Mouse (Mus musculus): ENCODE results near the gene Exoc2.

Gene Exoc2

DNA sequence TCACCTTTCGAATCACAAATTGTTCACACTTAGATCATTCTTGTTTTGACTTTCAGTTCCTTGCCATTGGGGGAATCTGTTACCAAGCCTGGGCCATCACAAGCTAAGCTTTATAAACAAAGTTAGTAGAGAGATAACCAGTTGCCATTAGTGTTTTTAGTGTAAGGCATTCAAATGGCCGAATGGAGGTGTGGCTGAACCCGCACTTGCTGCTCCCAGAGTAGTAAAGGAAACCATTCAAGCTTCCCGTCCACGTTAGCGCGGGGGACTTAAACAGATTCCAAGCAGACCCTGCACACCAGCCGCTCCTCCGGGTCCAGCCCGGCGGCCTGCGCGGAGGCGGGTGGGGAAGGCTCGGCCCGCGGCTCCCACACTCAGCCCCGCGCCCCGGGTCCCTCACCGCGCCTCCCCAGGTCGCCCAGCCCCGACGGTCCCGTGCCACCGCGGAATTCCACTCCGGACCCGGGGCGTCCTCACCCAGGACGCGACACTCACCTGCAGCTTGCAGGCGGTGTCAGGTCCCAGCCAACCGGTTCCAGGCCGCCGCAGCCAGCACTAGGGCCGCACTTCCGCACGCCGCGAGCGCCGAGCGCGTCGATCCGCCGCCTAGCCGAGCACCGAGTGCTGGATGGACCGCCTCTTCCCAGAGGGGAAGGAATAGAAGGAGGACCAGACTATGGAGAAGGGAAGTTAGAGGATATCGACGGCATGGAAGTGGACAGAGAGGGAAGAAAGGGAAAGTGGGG is at the start of gene Exoc2, which contains the start of gene Gm5447:
Gene Exoc2 (minus strand): TSS at position 593 of the 746 bp plus-strand sequence.
Gene Gm5447 (plus strand): TSS at position 704 of the 746 bp plus-strand sequence.
- DNase-seq = peak; percentile 88

DNA sequence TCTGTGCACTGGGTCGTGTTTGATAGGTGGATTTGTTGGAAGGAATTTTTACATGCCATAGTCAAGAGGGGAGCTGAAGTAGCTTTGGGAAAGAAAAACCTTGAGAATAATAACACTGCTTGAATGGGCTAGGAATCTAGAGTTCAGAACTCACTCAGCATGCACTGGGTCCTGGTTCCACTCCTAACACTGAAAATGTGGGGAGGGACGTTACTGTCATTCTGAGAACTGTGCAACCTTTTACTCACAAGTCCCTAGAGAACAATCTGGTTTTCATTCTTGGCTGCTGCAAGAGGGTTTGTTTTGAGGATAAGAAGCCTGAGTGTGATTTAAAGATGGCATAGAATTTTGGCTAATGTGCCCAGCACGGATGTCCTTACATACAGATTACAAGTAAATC is 49.8 kb upstream of the Exoc2 start:
- no peak for DNase-seq

DNA sequence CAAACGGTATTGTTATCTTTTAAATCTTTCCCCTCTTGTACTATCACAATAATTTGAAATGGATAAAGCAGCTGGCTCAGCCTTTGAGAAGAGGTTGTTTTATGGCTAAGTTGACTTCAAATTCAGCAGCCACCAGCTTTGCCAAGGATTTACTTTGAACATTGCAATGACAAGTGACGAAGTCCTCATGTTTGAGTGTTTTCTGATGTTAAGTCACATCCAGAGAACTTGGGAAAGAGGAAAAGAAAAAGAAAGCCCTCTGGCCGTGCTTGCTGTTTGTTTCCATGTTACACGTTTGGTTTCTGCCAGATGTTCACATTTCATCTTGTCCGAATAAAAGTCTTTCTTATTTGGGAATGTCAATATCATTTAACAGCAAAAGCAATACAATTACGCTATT is 48.0 kb upstream of the Exoc2 start:
- no peak for DNase-seq

DNA sequence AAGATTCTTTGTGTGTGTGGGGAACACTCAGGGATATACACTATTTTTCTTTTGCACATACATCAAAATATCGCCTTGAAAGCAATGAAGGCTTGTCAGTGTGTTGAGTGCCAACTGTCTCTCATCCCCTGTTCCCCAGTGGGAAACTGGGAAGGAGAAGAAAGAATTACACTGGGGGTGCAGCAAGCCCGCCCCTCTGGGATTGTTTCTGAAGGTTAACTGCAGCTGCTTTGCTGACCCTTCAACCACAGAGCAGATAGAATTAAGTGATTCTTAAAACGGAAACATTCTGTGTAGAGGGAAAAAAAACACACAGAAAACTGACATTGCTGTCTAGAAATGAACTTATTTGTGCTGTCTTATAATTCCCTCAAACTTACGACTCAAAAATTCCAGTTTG is 47.6 kb upstream of the Exoc2 start:
- no peak for DNase-seq

DNA sequence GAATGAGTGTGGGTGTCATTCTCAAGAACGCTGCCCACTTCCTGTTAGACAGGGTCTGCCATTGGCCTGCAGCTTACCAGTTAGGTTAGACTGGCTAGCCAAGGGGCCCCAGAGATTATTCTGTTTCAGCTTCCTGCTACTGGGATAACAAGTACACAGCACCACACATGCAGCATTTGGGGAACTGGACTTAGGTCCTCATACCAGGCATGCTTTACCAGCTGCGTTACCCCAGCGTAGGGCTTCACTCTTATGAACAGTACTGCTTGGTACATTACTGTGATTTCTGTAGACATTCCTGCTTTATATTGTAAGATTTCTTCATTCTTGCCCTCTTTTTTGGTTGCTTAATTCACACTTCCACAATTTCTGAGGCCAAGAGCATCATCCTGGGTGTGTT is 43.7 kb upstream of the Exoc2 start:
- no peak for DNase-seq

DNA sequence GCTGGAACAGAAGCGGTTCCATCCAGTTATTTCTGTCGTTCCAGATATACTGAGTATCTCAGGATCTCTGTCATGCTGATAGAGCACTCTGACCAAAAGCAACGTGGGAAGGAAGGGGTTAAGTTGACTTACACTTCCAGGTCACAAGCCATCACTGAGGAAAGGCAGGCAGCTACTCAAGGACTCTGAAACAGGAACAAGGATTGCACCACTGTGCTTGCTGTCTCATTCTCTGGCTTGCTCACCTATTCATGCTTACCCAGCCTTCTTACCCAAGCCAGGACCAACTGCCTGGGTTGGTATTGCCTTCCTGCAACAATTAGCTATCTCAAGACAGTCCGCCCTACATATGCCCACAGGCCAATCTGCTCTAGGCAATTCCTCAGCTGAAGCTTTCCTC is 31.1 kb upstream of the Exoc2 start:
- no peak for DNase-seq

DNA sequence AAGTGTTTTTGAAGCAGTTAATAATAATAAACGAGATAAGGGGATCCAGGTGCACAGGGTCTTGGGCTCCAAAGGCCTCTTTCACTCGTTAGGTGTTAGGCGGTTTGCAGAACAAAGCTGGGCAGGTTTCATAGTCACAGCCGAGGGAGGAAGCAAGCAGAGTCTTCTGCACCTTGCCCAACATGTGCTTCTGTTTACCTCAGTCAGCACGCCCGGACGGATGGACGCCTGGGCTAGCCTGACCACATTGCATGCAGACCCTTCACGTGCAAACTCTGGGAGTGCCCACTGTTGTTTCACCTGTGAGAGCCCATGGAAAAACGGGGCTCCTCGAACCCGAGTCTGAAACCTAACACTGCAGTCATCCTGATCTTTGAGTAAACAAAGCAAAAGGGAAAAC is 30.6 kb upstream of the Exoc2 start:
- DNase-seq = no peak

DNA sequence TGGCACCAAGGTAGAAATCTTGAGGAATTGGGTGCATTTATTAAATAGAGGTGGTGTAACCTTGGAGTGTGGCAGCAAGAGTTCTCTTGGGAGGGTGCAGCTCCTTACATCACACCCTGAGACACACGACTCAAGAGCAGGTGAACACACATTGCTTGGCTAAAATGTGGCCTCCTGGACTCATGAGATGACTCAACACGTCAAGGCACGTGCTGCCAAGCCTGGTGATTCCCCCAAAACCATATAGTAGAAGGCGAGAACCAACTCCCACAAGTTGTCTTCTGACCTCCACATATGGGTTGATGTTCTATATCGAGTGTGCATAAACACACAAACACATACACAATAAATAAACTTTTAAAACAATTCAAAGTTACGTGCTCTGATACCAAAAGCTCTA is 25.9 kb upstream of the Exoc2 start:
- no peak for DNase-seq

DNA sequence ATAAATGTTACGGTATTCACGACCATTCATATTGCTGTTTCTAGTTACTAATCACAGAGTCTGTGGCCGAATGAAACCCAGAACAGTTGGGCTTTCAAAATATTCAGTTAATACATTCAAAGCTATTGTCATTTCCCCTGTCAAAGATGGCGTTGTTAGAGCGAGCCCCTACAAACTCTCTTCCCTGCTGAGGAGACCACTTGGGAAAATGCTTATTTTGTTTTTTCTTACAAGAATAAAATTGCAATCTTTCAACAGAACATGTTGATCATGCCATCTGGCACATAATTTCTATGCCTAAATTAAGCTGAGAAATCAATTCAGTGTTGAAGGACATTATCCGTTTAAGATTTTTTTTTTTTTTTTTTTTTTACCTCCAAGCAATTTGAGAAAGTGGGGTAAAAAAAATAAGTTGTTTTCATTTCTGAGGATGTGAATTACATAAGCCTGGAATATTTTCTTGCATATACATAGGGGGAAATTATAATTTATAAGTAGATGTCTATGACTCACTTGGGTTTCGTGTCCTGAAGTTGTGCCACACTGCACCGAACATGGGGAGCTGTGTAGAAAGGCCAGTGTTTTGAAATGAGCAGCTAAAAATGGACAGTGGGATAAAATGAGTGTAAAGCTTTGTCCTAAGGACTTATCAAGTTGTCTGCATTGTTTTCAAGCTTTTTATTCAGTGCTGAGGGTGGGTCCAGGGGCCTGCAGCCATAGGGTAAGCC is 23.8 kb upstream of the Exoc2 start:
- DNase-seq = no peak

DNA sequence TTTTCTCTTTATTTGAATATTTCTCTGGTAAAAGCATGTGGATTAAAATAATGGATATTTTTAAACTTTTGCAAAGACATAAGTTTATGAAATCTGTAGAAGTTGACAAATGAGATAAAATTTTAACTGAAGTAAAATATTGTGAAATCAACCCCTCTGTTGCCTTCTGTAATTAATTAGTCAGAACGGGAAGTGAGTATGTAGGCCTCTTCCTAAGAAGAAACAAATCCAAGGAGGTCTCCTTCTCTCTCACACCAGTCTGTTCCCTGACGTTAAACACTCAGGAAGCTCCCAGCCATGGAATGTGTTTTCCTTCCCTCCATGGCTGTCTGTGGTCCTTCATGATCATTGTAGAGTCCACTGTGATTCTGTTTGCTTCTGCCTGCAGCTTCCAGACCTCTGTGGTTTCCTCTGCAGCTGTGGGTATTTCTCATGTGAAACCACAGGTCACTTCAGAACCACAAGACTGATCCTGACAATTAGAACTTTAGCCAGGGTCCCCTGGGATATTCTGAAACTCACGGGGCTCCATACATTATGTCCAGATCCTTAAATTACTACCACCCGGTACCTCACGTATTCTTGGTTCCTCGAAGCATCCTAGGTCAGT is 20.5 kb upstream of the Exoc2 start:
- no peak for DNase-seq

DNA sequence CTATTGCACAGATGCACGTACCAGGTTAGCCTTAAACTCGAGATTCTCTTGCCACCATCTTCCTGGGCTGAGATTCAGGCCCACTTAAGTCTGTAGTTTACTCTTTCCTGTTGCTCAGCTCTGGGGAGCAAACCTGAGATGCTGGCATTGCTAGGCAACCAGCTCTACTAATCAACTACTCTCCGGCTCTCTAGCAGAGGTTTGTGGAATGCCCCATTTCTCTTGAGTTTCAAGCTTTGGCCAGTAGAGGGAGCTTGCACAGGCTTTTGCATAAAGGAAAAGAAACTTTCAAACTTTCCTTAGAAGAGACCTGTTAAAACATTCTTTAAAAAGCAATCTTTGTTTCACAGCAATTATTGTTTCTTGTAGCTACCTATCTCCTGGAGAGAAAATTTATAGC is 19.9 kb upstream of the Exoc2 start:
- DNase-seq = peak; percentile 38

DNA sequence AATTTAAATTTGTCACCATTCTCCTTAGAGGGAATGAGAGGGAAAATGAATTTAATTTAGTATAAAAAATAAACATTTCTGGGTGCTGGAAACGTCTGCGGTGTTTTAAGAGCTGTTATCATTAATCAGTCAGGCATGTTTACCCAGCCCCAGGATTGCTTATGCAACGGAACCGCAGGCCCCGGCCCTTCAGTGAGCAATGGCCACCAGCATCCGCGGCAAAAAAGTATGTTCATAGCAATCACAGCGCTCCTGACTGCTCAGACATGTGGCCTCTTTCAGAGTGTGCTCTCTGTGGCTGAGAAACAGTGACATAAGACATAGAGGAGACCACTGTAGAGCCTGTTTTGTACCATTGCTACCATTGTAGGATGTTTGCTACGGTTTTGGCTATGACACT is 16.3 kb upstream of the Exoc2 start:
- DNase-seq = no peak

DNA sequence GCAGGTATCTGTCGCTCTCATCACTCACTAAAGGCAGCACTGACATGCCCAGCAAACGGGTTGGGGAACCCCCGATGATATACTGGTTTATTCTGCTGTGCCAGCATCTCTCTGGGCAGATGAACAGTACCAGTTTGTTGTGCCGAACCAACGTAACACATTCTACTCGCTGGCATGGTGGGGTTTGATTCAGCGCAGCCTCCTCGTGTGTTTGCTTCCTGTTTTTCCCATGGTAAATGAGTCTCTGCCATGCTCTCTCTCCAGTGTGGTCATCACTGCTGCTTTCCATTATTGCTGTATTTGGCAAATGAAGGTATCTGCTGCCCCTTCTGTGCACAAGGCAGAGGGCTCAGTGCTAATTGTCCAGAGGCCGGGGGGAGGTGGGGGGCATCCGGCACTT is 15.8 kb upstream of the Exoc2 start:
- DNase-seq = no peak

DNA sequence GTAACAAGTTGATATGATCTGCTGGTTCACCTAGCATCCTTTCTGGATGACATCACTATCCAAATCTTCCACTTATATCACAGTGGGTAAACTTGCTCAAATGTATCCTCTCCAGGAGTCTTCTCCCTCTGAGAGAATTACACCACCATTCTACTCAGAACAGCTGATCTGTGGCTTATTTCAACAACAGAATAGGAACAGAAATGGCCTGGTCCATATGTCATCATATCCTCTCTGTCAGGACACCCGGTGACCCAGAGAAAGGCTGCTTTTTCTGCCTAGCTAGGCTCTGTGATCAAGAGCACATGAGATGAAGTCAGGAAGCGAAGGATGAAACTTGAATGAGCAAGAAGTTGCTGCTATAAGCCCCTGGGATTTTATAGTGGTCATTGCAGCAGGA is 13.8 kb upstream of the Exoc2 start:
- DNase-seq = no peak

DNA sequence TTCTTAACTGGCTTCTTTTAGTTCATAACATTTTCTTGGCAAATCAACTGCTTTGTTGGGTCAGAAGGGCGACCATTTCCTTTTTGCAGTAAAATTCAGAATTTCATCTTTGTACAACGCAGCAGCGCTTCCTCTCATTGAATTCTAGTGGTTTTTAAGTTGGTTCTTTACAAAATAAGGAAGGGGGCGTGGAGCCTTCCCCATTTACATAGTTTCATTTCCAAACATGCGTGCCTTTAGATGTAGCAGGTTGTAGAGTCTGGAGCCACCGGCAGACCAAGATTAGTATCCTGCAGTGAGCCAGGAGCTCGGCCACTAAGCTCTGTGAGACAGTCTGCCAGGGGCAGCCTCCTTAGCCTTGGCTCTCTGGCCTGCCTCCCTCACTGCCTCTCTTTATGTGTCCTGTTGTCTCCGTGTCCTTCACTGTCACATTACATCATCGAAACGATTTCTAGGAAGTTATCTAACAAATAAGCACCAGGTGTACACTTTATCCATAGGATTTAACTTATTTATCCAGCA is 13.1 kb upstream of the Exoc2 start:
- no peak for DNase-seq

DNA sequence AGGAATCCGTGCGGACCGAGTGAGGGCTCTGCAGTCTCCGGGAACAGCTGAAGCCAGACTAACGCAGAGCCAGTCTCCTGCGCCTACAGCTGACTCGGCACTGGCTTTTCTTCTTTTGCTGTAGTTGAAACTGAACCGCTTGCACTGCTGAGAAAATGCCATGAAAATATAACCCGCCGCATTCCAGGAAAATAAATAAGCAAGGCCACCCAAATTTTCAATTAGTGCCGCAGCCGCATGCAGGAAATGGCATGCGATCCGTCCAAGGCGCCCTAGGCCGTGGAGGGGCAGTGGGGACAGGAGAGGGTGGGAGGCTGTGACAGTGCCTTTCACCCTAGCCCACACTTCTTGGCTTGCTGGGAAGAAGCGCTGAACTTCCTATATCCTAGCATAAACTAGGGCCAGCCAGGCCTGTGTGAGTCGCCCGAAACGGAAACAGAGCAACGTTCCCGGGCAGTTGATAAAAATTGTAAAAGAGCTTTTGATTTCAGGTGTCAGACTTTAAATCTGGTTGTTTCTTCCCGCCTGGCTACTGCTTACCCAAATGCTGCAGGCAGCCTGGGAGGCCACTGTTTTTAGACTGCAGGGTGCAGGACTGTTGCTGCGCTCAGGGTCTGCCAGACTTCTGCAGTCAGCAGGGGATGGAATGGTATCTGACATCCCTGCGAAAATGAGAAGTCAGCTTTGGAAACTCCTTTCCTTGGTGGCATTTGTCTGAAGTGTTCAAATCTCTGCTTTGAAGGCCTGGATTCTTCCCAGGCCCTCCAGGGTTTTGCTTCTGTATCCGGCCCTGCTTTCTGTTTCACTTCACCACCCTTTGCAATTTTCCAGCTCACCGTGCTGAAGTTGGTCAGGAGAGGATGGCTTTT is 11.9 kb upstream of the Exoc2 start:
- peak; percentile 53 for DNase-seq

DNA sequence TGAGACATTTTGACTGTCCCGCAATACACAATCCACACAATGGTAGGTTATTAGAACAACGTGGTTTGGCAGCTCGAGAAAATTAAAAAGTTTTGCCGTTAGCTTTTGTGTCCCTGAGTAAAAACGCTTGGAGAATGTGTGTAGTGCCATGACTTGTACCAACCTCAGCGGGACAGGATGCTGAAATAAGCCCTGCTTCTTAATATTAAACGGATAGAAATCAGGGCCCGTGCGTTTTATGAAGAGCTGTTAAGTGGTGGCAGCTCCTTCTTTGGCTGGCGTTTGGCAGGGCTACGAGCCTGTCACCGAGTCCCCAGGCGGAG is 11.3 kb upstream of the Exoc2 start:
- DNase-seq = no peak

DNA sequence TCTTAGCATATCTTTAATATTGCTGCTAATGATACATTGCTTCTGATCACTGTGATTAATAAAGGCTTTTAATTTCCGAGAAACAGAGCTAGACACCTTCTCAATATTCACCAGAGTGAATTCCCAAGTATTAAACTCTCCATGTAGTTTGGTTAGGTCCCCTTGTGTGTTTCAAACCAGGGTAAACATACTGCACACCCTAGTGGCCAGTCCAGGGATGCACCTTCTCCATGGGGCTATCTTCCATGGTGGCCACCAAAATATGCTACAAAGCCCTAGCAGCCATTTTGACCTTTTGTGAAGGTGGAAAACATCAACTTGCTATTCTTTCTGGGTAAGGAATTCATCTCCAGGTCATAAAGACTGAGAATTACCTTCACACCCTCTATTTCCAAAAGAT is 7.8 kb upstream of the Exoc2 start:
- peak; percentile 42 for DNase-seq

DNA sequence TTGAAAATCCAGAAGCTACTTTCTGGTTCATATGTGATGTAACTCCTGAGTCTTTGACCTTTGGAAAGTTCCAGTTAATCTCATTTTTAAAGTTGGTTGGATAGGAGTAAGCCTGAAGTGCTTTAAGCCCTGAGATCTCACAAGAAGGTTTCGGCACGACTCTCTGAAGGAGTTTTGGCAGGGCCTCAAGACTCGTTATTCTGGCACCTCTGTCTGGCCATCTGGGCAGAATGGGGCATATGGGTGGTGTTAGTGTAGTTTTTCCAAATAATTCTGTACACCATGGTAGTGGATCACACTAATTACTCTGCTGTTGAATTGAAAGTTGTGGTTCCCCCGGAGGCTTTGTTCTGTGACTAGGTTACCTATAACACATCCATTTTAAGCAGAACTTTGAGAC is 4.3 kb upstream of the Exoc2 start:
- DNase-seq = no peak

DNA sequence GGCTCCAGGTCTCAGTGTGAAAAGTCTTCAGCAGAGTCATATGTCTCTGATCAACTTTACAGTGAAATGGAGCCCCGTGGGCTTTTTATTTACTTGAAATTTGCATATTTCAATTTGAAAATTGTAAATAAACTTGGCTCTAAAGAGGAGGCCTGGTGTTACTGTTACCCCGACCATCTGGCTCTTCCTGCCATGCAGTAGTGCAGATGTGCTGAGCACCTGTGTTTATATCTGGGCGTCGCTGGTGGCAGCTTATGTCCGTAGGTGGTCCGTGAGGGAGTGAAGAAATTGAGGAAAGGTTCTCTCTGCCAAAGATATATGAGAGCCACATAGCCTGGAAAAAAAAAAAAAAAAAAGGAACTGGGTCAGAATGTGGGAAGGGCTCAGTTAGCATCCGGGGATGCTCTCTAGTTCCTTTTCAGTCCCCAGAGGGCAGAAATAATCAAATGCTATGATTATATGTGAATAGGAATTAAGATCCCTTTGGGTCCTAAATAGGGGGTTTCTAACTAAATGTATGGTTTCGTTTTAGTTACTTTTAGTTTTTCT is 2.7 kb upstream of the Exoc2 start:
- DNase-seq = no peak

DNA sequence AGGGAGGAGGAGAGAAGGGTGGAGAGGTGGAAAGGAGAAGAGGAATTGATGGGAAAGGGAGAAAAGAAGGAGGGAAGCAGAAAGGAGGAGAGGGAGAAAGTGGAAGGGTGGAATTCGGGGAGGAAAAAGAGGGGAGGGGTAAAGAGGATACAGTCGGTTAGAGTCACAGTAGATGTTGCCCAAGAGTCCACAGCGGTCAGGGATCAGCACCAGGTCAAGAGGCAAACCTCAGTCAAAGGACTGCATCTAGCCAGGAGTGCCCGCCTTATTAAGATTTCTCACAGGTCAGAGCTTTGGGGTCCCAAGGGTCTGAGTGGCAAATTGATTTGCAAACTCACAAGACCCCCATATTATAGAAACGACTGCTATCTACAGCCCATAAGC is 346 bp upstream of the Exoc2 start:
- no peak for DNase-seq

DNA sequence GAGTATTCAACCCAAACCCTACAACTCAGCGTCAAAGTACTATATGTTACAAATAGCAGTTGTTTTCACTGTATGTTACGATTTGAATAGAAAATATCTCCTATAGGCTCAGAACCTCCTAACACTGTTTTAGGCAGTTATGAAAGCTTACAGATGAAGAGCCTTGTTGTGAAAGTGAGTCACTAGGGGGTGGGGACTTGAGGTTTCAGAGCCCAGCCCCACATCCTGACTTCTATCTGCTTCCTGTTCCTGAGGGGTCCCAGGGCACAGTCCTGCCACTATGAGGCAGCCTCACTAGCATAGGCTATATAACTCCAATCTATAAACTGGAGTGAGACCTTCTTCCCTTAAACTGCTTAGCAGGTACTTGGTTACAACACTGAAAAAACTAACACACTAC is 1.8 kb downstream of the Exoc2 start:
- DNase-seq = no peak

DNA sequence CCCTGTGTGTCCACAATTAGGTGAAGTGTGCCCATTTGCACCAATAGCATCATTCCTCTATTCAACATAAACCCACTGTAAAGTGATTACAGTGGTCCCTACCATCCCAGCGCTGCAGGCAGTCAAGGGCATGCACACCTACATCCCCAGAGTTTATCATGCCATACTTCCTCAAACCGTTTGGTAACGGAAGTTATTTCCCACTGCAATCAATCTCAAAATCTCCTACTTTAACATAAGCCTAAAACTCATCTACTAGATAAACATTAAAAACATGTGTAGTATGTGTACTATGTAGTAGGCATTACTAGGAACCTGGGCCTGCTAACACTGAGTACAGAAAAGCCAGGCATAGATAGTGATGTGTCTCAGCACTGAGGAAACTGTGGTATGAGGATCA is 2.8 kb downstream of the Exoc2 start:
- DNase-seq = no peak

All from kidney, adult 18-20 months (tissue).